10 mouse cellular contexts compared by ENCODE assay signal in genomic region chr1:33742903-33743302, GRCm38 (mm10). TPM values are rescaled to one million over a fixed set of nuclear protein-coding genes. Genes with fewer than 3 reads are reported as not detected.
DNase-seq lines count a peak whose midpoint lies in the region; ATAC-seq and TF ChIP-seq lines count a peak whose summit lies in the region.
"Had no signal": no experiment of that assay in that cellular context is flagged by ENCODE, and none has a peak within 500 bp of the region (broad histone marks: within the 10 kb centered on the region; RNA-seq: fewer than 3 reads in every experiment).

No protein-coding gene starts in this region.

- no peaks in the 10 kb centered on the region for H3K9me3 ChIP-seq in heart, postnatal 0 days (replicated peaks; ENCODE audit: control insufficient read depth, low read length)
- H3K9me3 ChIP-seq in liver, embryonic 13.5 days (replicated peaks), result no peaks in the 10 kb centered on the region
- H3K9me3 ChIP-seq: embryonic facial prominence, embryonic 13.5 days; limb, embryonic 13.5 days had no signal

- H3K4me3 ChIP-seq in heart, postnatal 0 days (ENCODE audit: low read depth, low read length), result no peak overlapping the region
- no peak overlapping the region for H3K4me3 ChIP-seq in embryonic fibroblast, embryonic 13.5 days (ENCODE audit: insufficient read depth, low read length)
- no peak overlapping the region for H3K4me3 ChIP-seq in liver, embryonic 13.5 days (replicated peaks)
- H3K4me3 ChIP-seq: embryonic facial prominence, embryonic 13.5 days; limb, embryonic 13.5 days had no signal

- no peak overlapping the region for H3K9ac ChIP-seq in heart, postnatal 0 days (replicated peaks; ENCODE audit: low read depth, low read length)
- H3K9ac ChIP-seq in liver, embryonic 13.5 days, result no peak overlapping the region
- H3K9ac ChIP-seq: embryonic facial prominence, embryonic 13.5 days; limb, embryonic 13.5 days had no signal

- peaks cover 26% of the 10 kb centered on the region for H3K36me3 ChIP-seq in heart, postnatal 0 days (replicated peaks; ENCODE audit: control insufficient read depth, insufficient read depth, low read length)
- H3K36me3 ChIP-seq in liver, embryonic 13.5 days, result peaks cover 62% of the 10 kb centered on the region

- H3K4me2 ChIP-seq in heart, postnatal 0 days (ENCODE audit: low read depth, low read length), result no peak overlapping the region
- no peak overlapping the region for H3K4me2 ChIP-seq in liver, embryonic 13.5 days
- H3K4me2 ChIP-seq: embryonic facial prominence, embryonic 13.5 days; limb, embryonic 13.5 days had no signal

- 21% methylated on average over 8 of the region's 8 CpGs for WGBS in heart, postnatal 0 days
- WGBS in liver, embryonic 13.5 days (ENCODE audit: insufficient replicate concordance), result 19% methylated on average over 8 of the region's 8 CpGs

- ATAC-seq in heart, postnatal 0 days (ENCODE audit: insufficient read depth, low read depth), result no peak
- ATAC-seq in liver, embryonic 13.5 days (ENCODE audit: low read depth), result no peak

- intact Hi-C loops in heart, postnatal 25 days (cut with DNase I), result no loop called here

- no peaks in the 10 kb centered on the region for H3K4me1 ChIP-seq in heart, postnatal 0 days (ENCODE audit: control insufficient read depth, insufficient read depth)
- H3K4me1 ChIP-seq in embryonic fibroblast, embryonic 13.5 days (ENCODE audit: control insufficient read depth, insufficient read depth, low read length), result no peaks in the 10 kb centered on the region
- no peaks in the 10 kb centered on the region for H3K4me1 ChIP-seq in liver, embryonic 13.5 days (replicated peaks)
- H3K4me1 ChIP-seq: embryonic facial prominence, embryonic 13.5 days; limb, embryonic 13.5 days had no signal

- no peak for TF ChIP-seq POLR2A in embryonic fibroblast, embryonic 13.5 days (IDR thresholded peaks at IDR 0.05; ENCODE audit: low read depth, low read length)

- TF ChIP-seq CTCF in heart, postnatal 0 days (IDR thresholded peaks at IDR 0.05; ENCODE audit: low read depth), result peak; percentile 68
- peak; percentile 93 for TF ChIP-seq CTCF in embryonic fibroblast, embryonic 13.5 days (IDR thresholded peaks at IDR 0.05; ENCODE audit: borderline replicate concordance, insufficient read depth, low read length)

- H3K27ac ChIP-seq in heart, postnatal 0 days (ENCODE audit: low read depth), result no peak overlapping the region
- no peak overlapping the region for H3K27ac ChIP-seq in embryonic fibroblast, embryonic 13.5 days (ENCODE audit: insufficient read depth, low read length)
- no peak overlapping the region for H3K27ac ChIP-seq in liver, embryonic 13.5 days
- H3K27ac ChIP-seq: embryonic facial prominence, embryonic 13.5 days; limb, embryonic 13.5 days had no signal

- DNase-seq in heart, postnatal 0 days (ENCODE audit: low spot score), result no peak
- DNase-seq in heart, postnatal 25 days (ENCODE audit: low spot score), result no peak
- peak; percentile 25 for DNase-seq in urinary bladder, postnatal 14 days (ENCODE audit: low spot score)
- no peak for DNase-seq in urinary bladder, adult 2 months (ENCODE audit: low spot score)
- peak; percentile 26 for DNase-seq in liver, embryonic 13.5 days
- peak; percentile 59 for DNase-seq in thymus, postnatal 0 days (ENCODE audit: low spot score)
- no peak for DNase-seq in frontal cortex, postnatal 14 days (ENCODE audit: low spot score in 2 of 2)

- H3K27me3 ChIP-seq in heart, postnatal 0 days (ENCODE audit: control insufficient read depth, insufficient read depth, low read length), result no peaks in the 10 kb centered on the region
- no peaks in the 10 kb centered on the region for H3K27me3 ChIP-seq in liver, embryonic 13.5 days
- H3K27me3 ChIP-seq: embryonic facial prominence, embryonic 13.5 days; limb, embryonic 13.5 days had no signal

- TF ChIP-seq EP300 in heart, postnatal 0 days (IDR thresholded peaks at IDR 0.05; ENCODE audit: low read depth), result no peak

RNA-seq across cellular contexts. Expression of gene Bag2, which starts 14.7 kb away (rescaled TPM):
- total RNA-seq in heart, postnatal 0 days (2014; rRNA removed; ENCODE audit: low replicate concordance), result 62.5 and 76.3 TPM in 2 replicates
- 67.0 and 77.9 TPM in 2 replicates for polyA plus RNA-seq in heart, postnatal 0 days (2015; fragmentation: Nextera tagmentation; extraction: Ambion mirVana)
- 10 to 100 TPM; 30.1 to 34.9 TPM for total RNA-seq in heart, postnatal 25 days (2021)
- polyA plus RNA-seq in urinary bladder, adult 2 months (2012; rRNA removed), result 89.9 and 91.2 TPM in 2 replicates
- 45.0 and 71.6 TPM in 2 replicates for polyA plus RNA-seq in embryonic fibroblast, embryonic 13.5 days (2011; ENCODE audit: insufficient read length, low read depth, missing spikeins)
- 63.2 and 72.5 TPM in 2 replicates for polyA plus RNA-seq in liver, embryonic 13.5 days (2015; fragmentation: Nextera tagmentation; extraction: Ambion mirVana)
- 15.7 and 17.8 TPM in 2 replicates for polyA plus RNA-seq in thymus, postnatal 0 days (2015; fragmentation: Nextera tagmentation; extraction: Ambion mirVana)

RNA-seq across cellular contexts. Expression of gene Rab23, which starts 23.2 kb away (rescaled TPM):
- total RNA-seq in heart, postnatal 0 days (2014; rRNA removed; ENCODE audit: low replicate concordance), result 1.0 and 1.9 TPM in 2 replicates
- 8.9 and 9.0 TPM in 2 replicates for polyA plus RNA-seq in heart, postnatal 0 days (2015; fragmentation: Nextera tagmentation; extraction: Ambion mirVana)
- total RNA-seq in heart, postnatal 25 days (2021), result 1 to 10 TPM; 7.9 to 9.0 TPM
- 14.6 and 18.3 TPM in 2 replicates for polyA plus RNA-seq in urinary bladder, adult 2 months (2012; rRNA removed)
- 77.8 and 107 TPM in 2 replicates for polyA plus RNA-seq in embryonic fibroblast, embryonic 13.5 days (2011; ENCODE audit: insufficient read length, low read depth, missing spikeins)
- 4.8 and 5.6 TPM in 2 replicates for polyA plus RNA-seq in liver, embryonic 13.5 days (2015; fragmentation: Nextera tagmentation; extraction: Ambion mirVana)
- 7.8 and 9.6 TPM in 2 replicates for polyA plus RNA-seq in thymus, postnatal 0 days (2015; fragmentation: Nextera tagmentation; extraction: Ambion mirVana)

Comparison
In these comparisons a context has a peak if more than half of its experiments do, and no peak if none do; other contexts are left out.
1. DNase-seq: peak in urinary bladder, postnatal 14 days (single experiment), liver, embryonic 13.5 days (single experiment) and thymus, postnatal 0 days (single experiment); none in heart, postnatal 0 days (single experiment), heart, postnatal 25 days (single experiment), urinary bladder, adult 2 months (single experiment) and frontal cortex, postnatal 14 days (0 of 2).